Mouse (Mus musculus) lung, adult 2 months (tissue): ENCODE measurements at regions not wholly inside any gene's neighbourhood (a gene's known extent, or its start where the extent isn't known, plus 50 kb on each side); places are given as distances from the start of the nearest gene placed in this dataset.

ENCODE experiments used
- CTCF ChIP-seq: fragments of 200-500 bp; IDR thresholded peaks from 2 replicates; pipeline ENCODE4 v1.5.1; 2011; ENCODE audit warnings: mild to moderate bottlenecking, low read length, control low read depth; ENCODE audit not compliant: insufficient read depth
- POLR2A ChIP-seq: fragments of 200-500 bp; IDR thresholded peaks from 2 replicates; pipeline ENCODE4 v1.6.1; 2011; ENCODE audit warnings: low read depth, mild to moderate bottlenecking, control low read depth, low read length, borderline replicate concordance; ENCODE audit errors: extremely low read depth

- TF ChIP-seq CTCF (no peak), POLR2A (no peak)
Measured at GRCm38 (mm10) chr14:105608804-105609203, 287.8 kb downstream of the Spry2 start.
